Mouse (Mus musculus) limb, embryonic 14.5 days (tissue): Measurements from ENCODE around the gene Tbca. TPM values are rescaled to one million over a fixed set of nuclear protein-coding genes. Genes with fewer than 3 reads are reported as not detected.

Experiments
- ATAC-seq: fragments of 200-750 bp; cut with Nextera tagmentation; 2 replicates; pipeline ENCODE4 v1.8.0; 2017; ENCODE audit warnings: low read depth, moderate number of reproducible peaks, moderate TSS enrichment; ENCODE audit not compliant: low FRiP score
- DNase-seq: peaks from one replicate; pipeline ENCODE4 v3.0.0-alpha.2; 2015; ENCODE audit warnings: low spot score
- H3K27ac ChIP-seq: fragments of 300-500 bp; sonication (generic); replicated peaks from 2 replicates; pipeline ENCODE4 v1.5.1; 2014; ENCODE audit warnings: low read depth, mild to moderate bottlenecking, low read length, moderate library complexity, mixed read lengths
- H3K27me3 ChIP-seq: fragments of 300-500 bp; sonication (generic); 2 replicates; pipeline ENCODE4 v1.6.1; 2014; ENCODE audit warnings: low read length, mixed read lengths; ENCODE audit not compliant: control insufficient read depth, insufficient read depth
- H3K36me3 ChIP-seq: fragments of 300-500 bp; sonication (generic); 2 replicates; pipeline ENCODE4 v1.6.1; 2014; ENCODE audit warnings: mild to moderate bottlenecking, low read length, moderate library complexity, mixed read lengths; ENCODE audit not compliant: control insufficient read depth, insufficient read depth
- H3K4me1 ChIP-seq: fragments of 300-500 bp; sonication (generic); 2 replicates; pipeline ENCODE4 v1.6.1; 2014; ENCODE audit warnings: antibody characterized with exemption, low read length, mixed read lengths; ENCODE audit not compliant: control insufficient read depth, insufficient read depth
- H3K4me2 ChIP-seq: fragments of 300-500 bp; sonication (generic); replicated peaks from 2 replicates; pipeline ENCODE4 v1.6.1; 2014; ENCODE audit warnings: low read depth, mild to moderate bottlenecking, low read length, moderate library complexity; ENCODE audit not compliant: severe bottlenecking
- H3K4me3 ChIP-seq: fragments of 300-500 bp; sonication (generic); replicated peaks from 2 replicates; pipeline ENCODE4 v1.5.1; 2014; ENCODE audit warnings: low read length
- H3K9ac ChIP-seq: fragments of 300-500 bp; sonication (generic); 2 replicates; pipeline ENCODE4 v1.6.1; 2014; ENCODE audit warnings: mild to moderate bottlenecking, low read depth, low read length, moderate library complexity; ENCODE audit not compliant: severe bottlenecking
- H3K9me3 ChIP-seq: fragments of 300-500 bp; sonication (generic); 2 replicates; pipeline ENCODE4 v1.6.1; 2016; ENCODE audit warnings: low read length; ENCODE audit not compliant: control insufficient read depth
- POLR2A ChIP-seq: fragments of 200-500 bp; IDR thresholded peaks from 2 replicates; pipeline ENCODE4 v1.8.0; 2012; ENCODE audit warnings: inconsistent platforms, mild to moderate bottlenecking, moderate library complexity, borderline replicate concordance; ENCODE audit not compliant: insufficient read depth, insufficient read length; ENCODE audit errors: extremely low read depth
- WGBS: fragments of 180-500 bp; shearing (Covaris S2); extraction: QIAGEN DNeasy Blood & Tissue Kit; methylation state at CpG from one replicate; pipeline ENCODE4 v1.1.7; 2014; 5-methylcytosine and 5-hydroxymethylcytosine counted together
- polyA plus RNA-seq, 2 experiments: library from polyadenylated mRNA; depleted of rRNA in 1 of 2; stranded (reverse) in 1 of 2; unstranded in 1 of 2; fragments of >200 nt; fragmentation: Nextera tagmentation in 1 of 2; extraction: Ambion mirVana in 1 of 2; gene quantifications; 2 replicates each; pipeline versions ENCODE4 v1.2.1 to v1.2.3; 2012 to 2014

Tbca gene
- polyA plus RNA-seq (2012; rRNA removed) = 154 and 408 TPM in 2 replicates
- 242 and 250 TPM in 2 replicates for polyA plus RNA-seq (2014; fragmentation: Nextera tagmentation; extraction: Ambion mirVana)

DNA sequence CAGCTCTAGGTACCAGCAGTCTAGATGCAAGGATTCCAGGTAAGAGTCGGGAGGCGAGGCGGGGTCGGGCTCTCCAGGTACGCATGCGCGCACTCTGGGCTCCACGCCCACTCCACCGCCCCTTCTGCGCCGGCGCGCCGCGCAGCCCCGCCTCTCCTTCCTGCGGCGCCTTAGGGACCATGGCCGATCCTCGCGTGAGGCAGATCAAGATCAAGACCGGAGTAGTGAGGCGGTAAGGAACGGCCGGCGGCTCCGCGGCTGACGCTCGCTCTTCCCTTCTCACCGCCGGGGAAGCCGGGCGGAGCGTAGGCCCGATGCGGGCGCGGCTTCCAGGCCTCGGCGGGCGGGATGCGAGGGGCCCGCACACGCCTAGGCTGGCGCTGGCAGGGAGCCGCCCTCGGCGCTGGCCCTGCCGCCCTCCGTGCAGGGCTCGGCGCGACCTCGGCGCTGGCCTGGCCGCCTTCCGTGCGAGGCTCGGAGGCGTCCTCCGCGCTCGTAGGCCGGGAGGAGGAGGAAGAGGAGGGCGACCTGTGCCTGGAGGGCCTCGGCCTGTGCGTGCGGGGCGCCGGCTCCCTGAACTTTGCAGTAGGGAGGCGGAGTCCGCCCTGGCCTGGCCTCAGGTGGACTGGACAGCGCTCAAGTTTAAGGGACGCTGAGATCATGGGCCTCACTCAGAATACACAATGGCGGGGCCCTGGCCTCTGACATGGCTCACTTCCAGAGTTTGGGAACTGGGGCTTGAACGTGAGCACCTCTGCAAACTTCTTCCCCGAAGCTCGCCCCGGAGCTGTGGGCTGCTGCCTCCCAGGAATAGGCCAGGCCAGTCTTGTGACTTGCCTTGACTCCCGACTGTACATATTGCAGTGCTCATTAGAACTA, at the start of gene Tbca:
TSS of gene Tbca (plus strand) at position 140 of the 879 bp plus-strand sequence.
- Histone ChIP-seq H3K9ac (peak within 1 kb of the TSS; percentile 96), H3K4me1 (peaks cover 8% of the 10 kb centered on the region), H3K9me3 (no peaks in the 10 kb centered on the region), H3K4me2 (peak within 1 kb of the TSS; percentile 80), H3K27ac (peak within 1 kb of the TSS; percentile 91), H3K36me3 (no peaks in the 10 kb centered on the region), H3K4me3 (peak within 1 kb of the TSS; percentile 96), H3K27me3 (no peaks in the 10 kb centered on the region)
- peak; percentile 96 for ATAC-seq
- peak; percentile 80 for DNase-seq
- peak; percentile 66; the same call in 1 of the 2 replicates for TF ChIP-seq POLR2A
- under 1% methylated on average over 44 of the region's 81 CpGs for WGBS

- H3K27ac ChIP-seq = no peak overlapping the region
- H3K27me3 ChIP-seq = no peaks in the 10 kb centered on the region
- no peak for TF ChIP-seq POLR2A
- H3K9me3 ChIP-seq = no peaks in the 10 kb centered on the region
- H3K4me1 ChIP-seq = no peaks in the 10 kb centered on the region
- ATAC-seq = no peak
- H3K4me2 ChIP-seq = no peak overlapping the region
- 81% methylated on average over 1 of the region's 1 CpGs for WGBS
- H3K36me3 ChIP-seq = no peaks in the 10 kb centered on the region
- no peak overlapping the region for H3K9ac ChIP-seq
- DNase-seq = no peak
- no peak overlapping the region for H3K4me3 ChIP-seq
These were observed 43.5 kb upstream of the Tbca start for GRCm38 (mm10) chr13:94745176-94745575.

GRCm38 (mm10) chr13:94765852-94766251, 22.9 kb upstream of the Tbca start:
- Histone ChIP-seq H3K4me3 (no peak overlapping the region), H3K4me2 (no peak overlapping the region), H3K27ac (no peak overlapping the region), H3K36me3 (no peaks in the 10 kb centered on the region), H3K4me1 (no peaks in the 10 kb centered on the region), H3K27me3 (no peaks in the 10 kb centered on the region), H3K9me3 (no peaks in the 10 kb centered on the region), H3K9ac (no peak overlapping the region)
- ATAC-seq (no peak), DNase-seq (no peak)
- no peak for TF ChIP-seq POLR2A
- 82% methylated on average over 12 of the region's 12 CpGs for WGBS

DNA sequence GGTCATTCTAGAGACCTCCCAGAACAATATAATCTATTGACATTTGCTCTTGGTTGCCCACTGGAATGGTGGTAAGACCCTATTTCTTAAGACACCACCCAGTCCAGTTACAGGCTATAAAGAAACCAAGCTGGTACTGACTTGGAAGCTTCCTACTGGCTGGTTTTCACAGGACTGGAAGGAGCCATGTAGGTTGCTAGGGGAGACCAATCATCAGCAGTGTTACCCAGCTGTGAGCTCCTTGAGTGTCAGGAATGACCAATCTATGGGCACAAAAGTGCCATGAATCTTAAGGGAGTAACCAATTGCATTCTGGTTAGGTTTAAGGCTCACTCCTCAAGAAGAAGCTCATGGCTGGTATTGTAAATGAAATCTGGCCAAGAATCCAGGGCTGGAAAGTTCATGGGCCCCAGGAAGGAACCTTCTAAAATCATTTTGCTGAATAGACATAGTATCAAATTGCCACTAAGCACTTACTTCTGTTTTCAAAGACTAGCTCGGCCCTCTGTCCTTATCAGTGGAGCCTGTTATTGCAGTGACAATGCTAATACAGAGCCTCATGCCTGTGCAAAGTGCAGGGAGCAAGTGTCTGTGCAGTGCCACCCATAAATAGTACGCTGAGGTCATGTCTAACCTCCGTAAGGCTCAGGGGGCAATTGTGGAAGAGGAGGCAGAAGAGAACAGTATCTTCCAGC, 20.1 kb upstream of the Tbca start:
- ATAC-seq = 0 out of 2 replicates have a peak, but pooled peaks have one; percentile 6
- no peak for TF ChIP-seq POLR2A
- Histone ChIP-seq H3K4me3 (no peak overlapping the region), H3K9me3 (no peaks in the 10 kb centered on the region), H3K9ac (no peak overlapping the region), H3K27ac (no peak overlapping the region), H3K27me3 (no peaks in the 10 kb centered on the region), H3K4me2 (no peak overlapping the region), H3K4me1 (no peaks in the 10 kb centered on the region), H3K36me3 (no peaks in the 10 kb centered on the region)
- 72% methylated on average over 3 of the region's 3 CpGs for WGBS
- no peak for DNase-seq

DNA sequence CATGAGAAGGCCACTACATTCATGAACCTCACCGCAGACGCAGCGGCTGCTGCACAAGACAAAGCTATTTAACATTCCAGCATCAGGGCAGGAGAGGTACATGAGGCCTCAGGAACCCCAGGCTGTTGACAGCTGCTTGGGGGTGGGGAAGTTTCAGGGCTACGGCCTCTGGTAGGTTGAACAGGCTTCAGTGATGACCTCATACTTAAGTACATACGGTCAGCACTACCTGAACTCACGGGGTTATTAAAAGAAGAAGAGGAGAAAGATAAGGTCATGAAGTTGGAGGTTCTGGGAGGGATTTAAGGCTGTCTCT, 19.6 kb upstream of the Tbca start:
- Histone ChIP-seq H3K4me1 (no peaks in the 10 kb centered on the region), H3K4me2 (no peak overlapping the region), H3K4me3 (no peak overlapping the region), H3K27ac (no peak overlapping the region), H3K9ac (no peak overlapping the region), H3K9me3 (no peaks in the 10 kb centered on the region), H3K27me3 (no peaks in the 10 kb centered on the region), H3K36me3 (no peaks in the 10 kb centered on the region)
- no peak for TF ChIP-seq POLR2A
- ATAC-seq = 0 out of 2 replicates have a peak, but pooled peaks have one; percentile 37
- 63% methylated on average over 6 of the region's 6 CpGs for WGBS
- no peak for DNase-seq
